Mouse (Mus musculus) ES-Bruce4 (cell line): ENCODE results near the gene Hsd17b14.

Experiments used
- CTCF ChIP-seq: IDR thresholded peaks from one replicate; pipeline ENCODE4 v1.8.1; 2011; ENCODE audit warnings: low read depth, low read length
- EP300 ChIP-seq: IDR thresholded peaks from 2 replicates; pipeline ENCODE4 v1.6.1; 2011; ENCODE audit warnings: low read depth, low read length; ENCODE audit not compliant: insufficient read depth
- POLR2A ChIP-seq: IDR thresholded peaks from one replicate; pipeline ENCODE4 v1.8.1; 2011; ENCODE audit warnings: low read length; ENCODE audit not compliant: insufficient read depth

GRCm38 (mm10) chr7:45598960-45599879 is 44.5 kb downstream of the Hsd17b14 start:
- no peak for TF ChIP-seq CTCF
- TF ChIP-seq POLR2A: no peak
- TF ChIP-seq EP300: peak; percentile 56; the same call in 1 of the 2 replicates
